Mouse (Mus musculus): ENCODE results near the gene Sp100.

DNA sequence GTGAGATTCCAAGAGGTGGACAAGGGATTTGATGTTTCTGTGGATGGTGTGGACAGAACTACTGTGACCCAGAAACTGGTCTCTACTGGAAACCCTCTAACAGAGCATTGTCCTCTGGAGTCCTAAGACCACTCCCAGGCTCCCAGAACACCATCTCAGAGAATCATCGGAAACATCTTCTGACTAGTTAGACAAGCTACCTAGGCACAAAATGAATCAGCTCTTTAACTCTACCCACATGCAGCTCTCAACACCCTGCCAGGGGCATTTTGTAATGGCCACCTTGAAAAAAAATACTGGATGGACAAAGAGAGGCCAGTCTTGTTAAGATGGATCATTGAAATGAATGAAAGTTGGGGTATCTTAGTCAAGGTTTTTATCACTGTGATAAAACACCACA lies 55.8 kb downstream of the Sp100 start:
- no peak for TF ChIP-seq CTCF (IDR thresholded peaks at IDR 0.05; ENCODE audit: borderline replicate concordance, insufficient read depth, low read length)
- no peak for TF ChIP-seq POLR2A (IDR thresholded peaks at IDR 0.05; ENCODE audit: low read depth, low read length)

All from embryonic fibroblast, embryonic 13.5 days (primary cell).